Mouse (Mus musculus): Measurements from ENCODE around the gene Sptb. TPM values are rescaled to one million over a fixed set of nuclear protein-coding genes. Genes with fewer than 3 reads are reported as not detected.

The Sptb gene
- 10 to 100 TPM; 75.3 to 82.1 TPM for total RNA-seq (2021)

- DNase-seq (ENCODE audit: low spot score in 2 of 2): peak; percentile 46 to 52
- intact Hi-C loops (cut with DNase I): loop anchor here (2.0 to 5.0 kb wide), 2 partner anchors 43 to 60 kb away; no protein-coding TSS in a partner anchor
Observed at GRCm38 (mm10) chr12:76710351-76711100, at the start of gene Sptb. Gene Sptb, minus strand, starts transcription at chr12:76710547.

GRCm38 (mm10) chr12:76752652-76753318 lies 42.4 kb upstream of the Sptb start:
- intact Hi-C loops (cut with DNase I): loop anchor here (5.0 kb wide), 1 partner anchor 100 kb away; no protein-coding TSS in a partner anchor
- peak; percentile 58 to 84 for DNase-seq (ENCODE audit: low spot score in 2 of 2)

- intact Hi-C loops (cut with DNase I): loop anchor here (5.0 kb wide), 1 partner anchor 99 kb away; no protein-coding TSS in a partner anchor
- DNase-seq (ENCODE audit: low spot score in 2 of 2): no peak
Observed at GRCm38 (mm10) chr12:76750866-76751459, 40.6 kb upstream of the Sptb start.

- intact Hi-C loops (cut with DNase I): no loop called here
- DNase-seq (ENCODE audit: low spot score in 2 of 2): no peak
Observed at GRCm38 (mm10) chr12:76727955-76728354, 17.6 kb upstream of the Sptb start.

GRCm38 (mm10) chr12:76722026-76722425 lies 11.7 kb upstream of the Sptb start:
- intact Hi-C loops (cut with DNase I): no loop called here
- peak in 1 of 2 experiments; percentile 16 for DNase-seq (ENCODE audit: low spot score in 2 of 2)

- DNase-seq (ENCODE audit: low spot score in 2 of 2): no peak
- intact Hi-C loops (cut with DNase I): loop anchor here (1.0 to 2.0 kb wide), 2 partner anchors 70 to 128 kb away; no protein-coding TSS in a partner anchor
Observed at GRCm38 (mm10) chr12:76720572-76720971, 10.2 kb upstream of the Sptb start.

- intact Hi-C loops (cut with DNase I): no loop called here
- DNase-seq (ENCODE audit: low spot score in 2 of 2): no peak
Observed at GRCm38 (mm10) chr12:76718384-76718783, 8.0 kb upstream of the Sptb start.

- intact Hi-C loops (cut with DNase I): loop anchor here (2.0 to 5.0 kb wide), 2 partner anchors 43 to 59 kb away; no protein-coding TSS in a partner anchor
- DNase-seq (ENCODE audit: low spot score in 2 of 2): peak; percentile 79 to 81
Observed at GRCm38 (mm10) chr12:76709795-76710350, 474 bp downstream of the Sptb start.

GRCm38 (mm10) chr12:76708956-76709794 lies 1.2 kb downstream of the Sptb start:
- peak; percentile 13 to 30 for DNase-seq (ENCODE audit: low spot score in 2 of 2)

GRCm38 (mm10) chr12:76708181-76708580 lies 2.2 kb downstream of the Sptb start:
- DNase-seq (ENCODE audit: low spot score in 2 of 2): no peak
- intact Hi-C loops (cut with DNase I): no loop called here

More at GRCm38 (mm10) chr12:76708956-76709794, 1.2 kb downstream of the Sptb start:
- intact Hi-C loops (cut with DNase I): no loop called here

- intact Hi-C loops (cut with DNase I): no loop called here
- peak in 1 of 2 experiments; percentile 34 for DNase-seq (ENCODE audit: low spot score in 2 of 2)
Observed at GRCm38 (mm10) chr12:76696380-76696935, 13.9 kb downstream of the Sptb start.

GRCm38 (mm10) chr12:76695773-76696172 lies 14.6 kb downstream of the Sptb start:
- intact Hi-C loops (cut with DNase I): no loop called here
- DNase-seq (ENCODE audit: low spot score in 2 of 2): no peak

GRCm38 (mm10) chr12:76694801-76695505 lies 15.4 kb downstream of the Sptb start:
- DNase-seq (ENCODE audit: low spot score in 2 of 2): peak; percentile 46 to 84

GRCm38 (mm10) chr12:76687498-76688200 lies 22.7 kb downstream of the Sptb start:
- intact Hi-C loops (cut with DNase I): no loop called here
- no peak for DNase-seq (ENCODE audit: low spot score in 2 of 2)

More at GRCm38 (mm10) chr12:76694801-76695505, 15.4 kb downstream of the Sptb start:
- intact Hi-C loops (cut with DNase I): no loop called here

GRCm38 (mm10) chr12:76685647-76686046 lies 24.7 kb downstream of the Sptb start:
- no peak for DNase-seq (ENCODE audit: low spot score in 2 of 2)
- intact Hi-C loops (cut with DNase I): no loop called here

GRCm38 (mm10) chr12:76684493-76684892 lies 25.9 kb downstream of the Sptb start:
- DNase-seq (ENCODE audit: low spot score in 2 of 2): no peak
- intact Hi-C loops (cut with DNase I): no loop called here

- no peak for DNase-seq (ENCODE audit: low spot score in 2 of 2)
- intact Hi-C loops (cut with DNase I): no loop called here
Observed at GRCm38 (mm10) chr12:76681937-76682336, 28.4 kb downstream of the Sptb start.

Measured in left cerebral cortex, postnatal 25 days (tissue).